Mouse (Mus musculus) ES-Bruce4 (cell line): ENCODE data around the gene Pepd. TPM values are rescaled to one million over a fixed set of nuclear protein-coding genes. Genes with fewer than 3 reads are reported as not detected.

ENCODE experiments used
- H3K27ac ChIP-seq: 2 replicates; pipeline ENCODE4 v1.5.1; 2012; ENCODE audit warnings: low read length, inconsistent platforms; ENCODE audit not compliant: insufficient read depth
- H3K27me3 ChIP-seq: 2 replicates; pipeline ENCODE4 v1.6.1; 2012; ENCODE audit warnings: mild to moderate bottlenecking, low read length, inconsistent platforms; ENCODE audit not compliant: control insufficient read depth, poor library complexity, insufficient read depth, severe bottlenecking
- H3K36me3 ChIP-seq: 2 replicates; pipeline ENCODE4 v1.6.1; 2012; ENCODE audit warnings: inconsistent platforms, mild to moderate bottlenecking, low read length, moderate library complexity; ENCODE audit not compliant: control insufficient read depth, poor library complexity, insufficient read depth, severe bottlenecking
- H3K4me1 ChIP-seq: one replicate; pipeline ENCODE4 v1.8.1; 2011; ENCODE audit warnings: low read length; ENCODE audit not compliant: control insufficient read depth, insufficient read depth
- H3K4me3 ChIP-seq: 2 replicates; pipeline ENCODE4 v1.5.1; 2011; ENCODE audit warnings: low read depth, mild to moderate bottlenecking, low read length
- H3K9ac ChIP-seq: 2 replicates; pipeline ENCODE4 v1.6.1; 2012; ENCODE audit warnings: low read depth, mild to moderate bottlenecking, inconsistent platforms; ENCODE audit not compliant: poor library complexity, severe bottlenecking
- H3K9me3 ChIP-seq: replicated peaks from 2 replicates; pipeline ENCODE4 v1.6.1; 2012; ENCODE audit warnings: mild to moderate bottlenecking, low read length, inconsistent platforms; ENCODE audit not compliant: control insufficient read depth, poor library complexity, insufficient read depth, severe bottlenecking
- CTCF ChIP-seq: IDR thresholded peaks from one replicate; pipeline ENCODE4 v1.8.1; 2011; ENCODE audit warnings: low read depth, low read length
- EP300 ChIP-seq: IDR thresholded peaks from 2 replicates; pipeline ENCODE4 v1.6.1; 2011; ENCODE audit warnings: low read depth, low read length; ENCODE audit not compliant: insufficient read depth
- POLR2A ChIP-seq: IDR thresholded peaks from one replicate; pipeline ENCODE4 v1.8.1; 2011; ENCODE audit warnings: low read length; ENCODE audit not compliant: insufficient read depth
- polyA plus RNA-seq: library from polyadenylated mRNA; stranded (reverse); fragments of >200 nt; gene quantifications from 2 replicates; pipeline ENCODE4 v1.2.4, GENCODE M21; 2011; ENCODE audit warnings: low read depth; ENCODE audit not compliant: missing spikeins, insufficient read depth, insufficient read length

Gene Pepd
- polyA plus RNA-seq, 1 experiment, result 17.7 TPM

DNA sequence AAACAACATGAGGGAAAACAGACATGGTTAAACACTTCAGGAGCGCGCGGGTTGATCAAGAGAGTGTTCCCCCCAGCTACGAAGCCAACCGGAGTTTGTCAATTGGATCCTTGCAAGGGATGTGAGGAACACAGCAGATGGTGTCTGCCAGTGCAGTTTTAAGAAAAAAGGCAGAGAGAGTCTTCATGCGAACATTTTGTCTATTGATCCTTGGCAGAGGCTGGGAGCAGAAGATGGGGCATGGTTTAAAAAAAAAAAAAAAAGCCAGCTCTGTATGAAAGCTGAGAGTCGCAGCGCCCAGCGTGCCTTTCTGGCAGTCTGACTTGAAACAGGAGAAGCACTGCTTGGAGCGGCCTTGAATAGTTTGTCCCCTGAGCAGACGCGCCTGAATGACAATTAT lies 23.3 kb upstream of the Pepd start:
- Histone ChIP-seq H3K27me3 (no peaks in the 10 kb centered on the region), H3K36me3 (no peaks in the 10 kb centered on the region), H3K27ac (no peak overlapping the region), H3K9ac (no peak overlapping the region), H3K4me1 (no peaks in the 10 kb centered on the region), H3K9me3 (peaks cover 3% of the 10 kb centered on the region; the same call in 1 of the 2 replicates), H3K4me3 (no peak overlapping the region)
- no peak for TF ChIP-seq EP300
- no peak for TF ChIP-seq POLR2A
- no peak for TF ChIP-seq CTCF

DNA sequence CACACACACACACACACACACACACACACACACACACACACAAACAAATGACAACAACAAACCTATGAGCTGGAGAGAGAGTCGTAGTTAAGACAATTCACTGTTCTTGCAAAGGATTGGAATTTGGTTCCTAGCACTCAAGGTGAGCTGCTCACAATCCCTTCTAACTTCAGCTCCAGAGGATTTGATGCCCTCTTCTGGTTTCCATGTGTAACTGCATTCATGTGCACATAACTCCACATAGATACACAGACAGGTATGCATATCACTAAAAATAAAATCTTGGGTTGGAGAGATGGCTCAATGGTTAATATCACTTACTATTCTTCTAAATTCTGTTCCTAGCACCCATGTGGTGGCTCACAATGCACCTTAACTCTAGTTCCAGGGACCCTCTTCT lies 19.3 kb upstream of the Pepd start:
- no peak for TF ChIP-seq POLR2A
- no peak for TF ChIP-seq EP300
- TF ChIP-seq CTCF, result no peak
- Histone ChIP-seq H3K4me3 (no peak overlapping the region), H3K4me1 (peaks cover 4% of the 10 kb centered on the region), H3K27me3 (no peaks in the 10 kb centered on the region), H3K27ac (no peak overlapping the region), H3K36me3 (no peaks in the 10 kb centered on the region), H3K9ac (no peak overlapping the region), H3K9me3 (peaks cover 3% of the 10 kb centered on the region; the same call in 1 of the 2 replicates)

DNA sequence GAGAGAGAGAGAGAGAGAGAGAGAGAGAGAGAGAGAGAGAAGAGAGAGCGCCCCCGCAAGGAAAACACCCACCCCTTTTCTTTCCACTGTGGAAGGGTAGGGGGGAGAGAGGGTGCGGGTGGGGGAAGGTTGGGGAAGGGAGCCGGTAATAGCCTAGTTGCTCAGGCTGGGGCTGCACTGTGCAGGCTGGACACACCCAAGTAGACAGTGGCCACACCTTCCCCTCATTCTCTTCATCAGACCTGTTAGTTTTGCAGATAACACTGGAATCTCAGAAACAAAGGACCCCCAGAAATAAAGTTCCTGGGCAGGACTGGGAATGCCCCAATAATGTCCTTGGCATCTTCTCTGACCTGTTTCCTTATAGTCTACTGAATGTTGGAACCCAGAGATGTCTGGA lies 15.7 kb upstream of the Pepd start:
- no peak overlapping the region for H3K27ac ChIP-seq
- no peak overlapping the region for H3K4me3 ChIP-seq

DNA sequence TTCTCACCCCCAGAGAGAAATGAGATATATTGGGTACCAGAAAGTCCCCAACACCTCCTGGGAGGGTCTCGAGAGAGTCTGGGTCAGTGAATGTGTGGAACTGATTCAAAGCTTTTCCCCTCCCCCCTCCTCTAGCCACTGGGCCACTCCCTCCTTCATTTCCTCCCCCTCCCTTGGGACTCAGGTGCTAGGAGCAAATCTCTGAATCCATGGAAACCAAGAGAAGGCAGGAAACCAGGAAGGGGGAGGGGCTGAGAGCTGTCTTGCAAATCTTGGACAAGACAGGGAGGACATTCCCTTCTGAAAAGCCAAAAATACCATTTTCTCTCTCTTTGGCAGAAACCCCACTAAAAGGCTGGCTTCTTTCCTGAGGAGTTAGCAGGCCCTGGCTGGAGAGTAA lies 15.1 kb upstream of the Pepd start:
- no peak overlapping the region for H3K4me3 ChIP-seq
- H3K4me1 ChIP-seq, result peaks cover 4% of the 10 kb centered on the region
- TF ChIP-seq EP300 (no peak), POLR2A (no peak), CTCF (no peak)
- no peaks in the 10 kb centered on the region for H3K36me3 ChIP-seq
- no peak overlapping the region for H3K9ac ChIP-seq
- no peak overlapping the region for H3K27ac ChIP-seq
- H3K9me3 ChIP-seq, result peaks cover 3% of the 10 kb centered on the region; the same call in 1 of the 2 replicates
- no peaks in the 10 kb centered on the region for H3K27me3 ChIP-seq

More for the DNA sequence above, 15.7 kb upstream of the Pepd start:
- 0 out of 2 replicates have a peak, but pooled peaks have one; percentile 36 for TF ChIP-seq EP300
- no peak for TF ChIP-seq POLR2A
- TF ChIP-seq CTCF, result no peak
- no peaks in the 10 kb centered on the region for H3K27me3 ChIP-seq
- no peak overlapping the region for H3K9ac ChIP-seq
- H3K36me3 ChIP-seq, result no peaks in the 10 kb centered on the region
- peaks cover 4% of the 10 kb centered on the region for H3K4me1 ChIP-seq
- H3K9me3 ChIP-seq, result peaks cover 3% of the 10 kb centered on the region; the same call in 1 of the 2 replicates

DNA sequence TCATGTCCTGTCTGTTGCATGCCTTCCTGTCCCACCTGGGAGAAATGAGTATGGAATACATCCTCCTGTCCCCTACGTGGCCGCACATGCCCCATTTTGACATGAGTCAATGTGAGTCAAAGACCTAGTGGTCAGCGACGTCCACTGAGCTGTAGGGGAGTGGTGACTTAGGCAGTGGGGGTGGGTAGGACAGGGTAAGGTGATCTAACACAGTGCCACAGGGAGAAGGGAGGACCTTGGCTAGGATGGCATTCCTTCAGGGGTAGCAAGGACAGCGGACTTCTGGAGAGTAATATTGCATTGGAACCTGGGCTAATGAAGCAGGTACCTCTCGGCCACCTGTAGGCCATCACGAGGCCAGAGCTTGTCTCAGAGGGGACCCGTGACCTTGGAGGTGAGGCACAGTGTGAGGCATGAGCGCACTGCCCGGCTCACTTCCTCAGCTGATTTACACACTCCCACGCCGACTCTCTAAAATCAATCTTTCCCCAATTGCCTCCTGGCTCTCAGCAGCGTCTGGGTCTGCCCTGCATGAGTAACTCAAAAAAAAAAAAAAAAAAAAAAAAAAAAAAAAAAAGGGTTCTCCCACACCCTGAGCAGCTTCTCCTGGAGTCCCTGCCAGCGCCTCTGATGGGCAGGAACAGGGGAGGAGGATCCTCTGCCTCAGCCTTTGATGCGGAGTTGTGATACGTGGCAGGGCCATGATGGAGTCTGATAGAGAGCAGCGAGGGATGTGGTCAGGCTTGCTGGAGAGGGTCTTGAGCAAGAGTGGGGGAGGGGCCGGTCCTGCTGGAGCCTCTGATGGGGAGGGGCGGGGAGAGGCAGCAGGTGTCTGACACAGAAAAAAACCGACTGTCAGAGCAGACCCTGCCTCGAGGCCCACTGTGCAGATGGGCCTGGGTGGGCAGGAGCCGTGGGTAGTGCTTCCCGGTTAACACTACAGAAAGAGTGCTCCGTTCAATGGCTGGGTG lies 1.8 kb upstream of the Pepd start:
- no peaks in the 10 kb centered on the region for H3K4me1 ChIP-seq
- TF ChIP-seq CTCF, result no peak
- no peak for TF ChIP-seq POLR2A
- no peak for TF ChIP-seq EP300
- H3K27ac ChIP-seq, result no peak overlapping the region
- H3K9me3 ChIP-seq, result no peaks in the 10 kb centered on the region
- no peak overlapping the region for H3K9ac ChIP-seq
- H3K36me3 ChIP-seq, result no peaks in the 10 kb centered on the region
- H3K27me3 ChIP-seq, result no peaks in the 10 kb centered on the region
- no peak overlapping the region for H3K4me3 ChIP-seq

DNA sequence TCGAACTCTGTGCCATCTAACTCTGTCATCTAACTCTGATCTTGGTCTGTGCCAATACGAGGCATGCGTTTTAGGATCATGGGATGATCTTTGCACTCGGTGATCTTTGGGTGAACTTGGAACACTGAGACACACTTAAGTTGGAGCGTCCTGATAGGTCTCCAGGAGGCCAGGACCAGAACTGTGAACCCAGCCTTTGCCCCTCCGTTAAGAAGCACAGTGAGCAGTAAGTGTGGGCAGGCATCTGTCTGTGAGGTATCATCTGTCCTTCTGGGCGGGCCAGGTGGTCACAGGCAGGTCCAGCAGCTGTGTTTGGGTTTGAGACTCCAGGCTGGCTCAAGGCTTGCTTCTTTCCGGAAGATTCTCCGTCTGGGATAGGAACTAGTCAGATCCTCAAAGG lies 1.8 kb downstream of the Pepd start:
- H3K4me1 ChIP-seq, result no peaks in the 10 kb centered on the region
- no peak overlapping the region for H3K4me3 ChIP-seq

More for the DNA sequence above, 1.8 kb downstream of the Pepd start:
- Histone ChIP-seq H3K9me3 (no peaks in the 10 kb centered on the region), H3K27ac (no peak overlapping the region), H3K36me3 (no peaks in the 10 kb centered on the region), H3K27me3 (no peaks in the 10 kb centered on the region), H3K9ac (no peak overlapping the region)
- TF ChIP-seq CTCF, result no peak
- no peak for TF ChIP-seq EP300
- no peak for TF ChIP-seq POLR2A
